Mouse (Mus musculus): ENCODE measurements around the gene Stau1. TPM values are rescaled to one million over a fixed set of nuclear protein-coding genes. Genes with fewer than 3 reads are reported as not detected.

Gene Stau1
- total RNA-seq (2015) (28.5 and 36.0 TPM in 2 replicates), total RNA-seq (2017) (28.9 and 32.6 TPM in 2 replicates)

DNA sequence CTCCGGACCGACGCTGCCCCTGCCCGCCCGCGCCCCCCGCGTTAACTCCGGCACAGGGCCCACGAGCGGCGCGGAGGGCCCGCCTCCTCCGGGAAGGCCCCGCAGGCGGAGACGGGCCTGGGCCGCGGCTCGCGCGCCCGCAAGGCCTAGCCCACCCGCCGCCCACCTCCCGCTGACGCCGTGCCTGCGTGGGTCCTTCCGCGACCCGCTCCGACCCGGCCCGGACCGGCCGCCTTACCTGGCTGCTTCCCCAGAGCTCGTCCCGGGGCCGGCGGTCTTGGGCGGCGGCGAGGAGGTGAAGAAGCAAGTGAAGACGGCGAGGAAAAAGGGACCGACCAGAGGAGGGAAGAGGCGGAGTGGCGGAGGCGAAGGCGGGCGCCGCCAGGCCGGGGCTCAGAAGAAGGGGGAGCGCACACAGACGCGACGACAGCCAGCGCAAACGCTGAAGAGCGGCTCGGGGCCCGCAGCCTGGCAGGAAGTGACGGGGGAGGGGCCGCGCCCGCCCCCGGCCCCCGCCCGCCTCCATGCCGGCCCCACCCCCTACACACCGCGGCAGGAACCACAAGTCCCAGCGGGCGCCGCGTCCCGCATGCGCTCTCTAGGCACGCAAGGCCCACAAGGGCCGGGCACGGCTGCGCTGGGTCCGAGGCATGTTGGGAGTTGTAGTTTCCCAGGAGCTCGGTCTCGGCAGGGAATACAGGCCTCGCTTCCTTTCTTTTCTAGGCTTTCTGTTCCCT, at the start of gene Stau1:
TSS of gene Stau1 (minus strand) at position 504 of the 737 bp plus-strand sequence.
- peak; percentile 95 for ATAC-seq (ENCODE audit: poor library complexity, severe bottlenecking)

DNA sequence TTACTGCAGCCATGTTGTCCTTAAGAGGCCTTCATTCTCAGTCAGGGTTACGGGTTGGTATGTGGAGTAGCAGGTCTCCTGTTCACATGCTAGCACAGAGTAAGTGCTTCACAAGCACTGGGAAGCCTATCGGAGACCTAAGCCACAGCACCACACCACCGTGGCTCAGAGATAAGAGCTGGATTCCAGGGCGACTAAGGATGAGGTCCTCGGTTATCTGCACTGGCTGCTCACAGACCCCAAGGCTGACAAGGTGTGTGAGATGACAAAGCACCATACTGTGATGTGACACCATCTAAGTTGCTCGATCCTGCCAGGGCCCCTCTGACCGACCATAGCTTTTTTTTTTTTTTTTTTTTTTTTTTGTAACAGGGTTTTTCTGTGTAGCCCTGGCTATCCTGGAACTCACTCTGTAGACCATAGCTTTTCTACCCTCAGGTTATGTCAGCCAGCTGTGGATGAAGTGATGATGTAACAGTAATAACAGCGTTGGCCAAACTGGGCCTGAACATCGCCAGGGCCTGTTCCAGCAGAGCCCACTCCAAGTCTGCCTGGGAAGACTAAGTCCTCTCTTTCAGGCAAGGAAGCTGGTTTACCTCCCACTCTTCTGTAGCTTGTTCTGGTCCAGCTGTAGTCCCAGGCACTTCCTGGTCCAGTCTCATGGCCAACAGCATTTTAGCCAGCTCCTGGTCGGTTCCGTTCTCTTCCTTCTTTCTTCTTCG, 47.5 kb upstream of the Stau1 start:
- peak; percentile 81 for ATAC-seq (ENCODE audit: poor library complexity, severe bottlenecking)

DNA sequence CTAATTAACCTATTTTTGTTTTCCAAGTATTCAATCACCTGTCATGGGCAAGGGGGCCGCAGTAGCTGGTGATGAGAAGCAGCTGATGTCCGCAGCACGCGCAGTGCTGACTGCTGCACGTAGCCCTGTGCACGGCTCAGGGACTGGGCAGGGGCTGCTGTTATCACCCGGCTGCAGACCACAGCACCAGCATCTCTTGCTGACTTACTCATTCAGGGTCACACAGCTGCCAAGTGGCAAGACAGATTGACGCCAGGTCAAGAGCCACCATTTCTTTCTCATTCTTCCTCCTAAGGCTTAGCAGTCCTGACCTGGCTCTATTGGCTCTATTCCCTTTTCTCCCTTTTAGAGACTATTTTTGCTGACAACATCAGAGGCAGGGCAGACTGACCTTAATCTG, 43.3 kb upstream of the Stau1 start:
- ATAC-seq (ENCODE audit: poor library complexity, severe bottlenecking): no peak

DNA sequence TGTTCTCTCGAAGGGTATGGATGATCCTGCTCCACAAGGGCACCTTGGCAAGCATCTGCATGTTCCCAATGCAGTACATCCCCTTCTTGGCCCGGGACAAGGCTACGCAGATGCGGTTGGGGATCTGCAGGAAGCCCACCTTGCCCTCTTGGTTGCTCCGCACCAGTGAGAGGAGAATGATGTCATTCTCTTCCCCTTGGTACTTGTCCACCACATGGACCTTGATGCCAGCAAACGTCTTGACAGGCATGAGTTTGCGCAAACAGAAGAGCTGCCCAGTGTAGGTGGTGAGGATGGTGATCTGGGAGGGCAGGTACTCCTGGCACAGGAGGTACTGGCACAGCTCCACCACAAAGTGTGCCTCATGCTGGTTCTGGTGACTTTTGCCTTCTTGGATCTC, 42.6 kb upstream of the Stau1 start:
- no peak for ATAC-seq (ENCODE audit: poor library complexity, severe bottlenecking)

DNA sequence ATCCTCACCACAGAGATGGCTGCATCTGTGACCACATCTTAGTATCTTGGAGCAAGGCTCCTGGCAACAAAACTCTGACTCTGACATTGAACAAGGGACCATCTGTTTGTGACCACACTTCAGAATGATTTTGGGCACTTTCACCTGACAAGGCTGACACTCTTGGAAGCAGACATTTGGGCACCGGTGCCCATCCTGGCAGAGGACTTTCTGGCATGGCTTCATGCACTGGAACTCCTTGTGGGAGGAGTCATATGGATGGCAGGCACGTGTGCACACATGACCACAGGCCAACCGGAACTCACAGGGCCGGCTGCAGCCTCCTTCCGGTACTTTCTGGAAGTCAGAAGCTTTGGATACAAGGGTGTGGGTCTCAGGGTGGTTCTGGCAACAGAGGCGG, 42.2 kb upstream of the Stau1 start:
- no peak for ATAC-seq (ENCODE audit: poor library complexity, severe bottlenecking)

DNA sequence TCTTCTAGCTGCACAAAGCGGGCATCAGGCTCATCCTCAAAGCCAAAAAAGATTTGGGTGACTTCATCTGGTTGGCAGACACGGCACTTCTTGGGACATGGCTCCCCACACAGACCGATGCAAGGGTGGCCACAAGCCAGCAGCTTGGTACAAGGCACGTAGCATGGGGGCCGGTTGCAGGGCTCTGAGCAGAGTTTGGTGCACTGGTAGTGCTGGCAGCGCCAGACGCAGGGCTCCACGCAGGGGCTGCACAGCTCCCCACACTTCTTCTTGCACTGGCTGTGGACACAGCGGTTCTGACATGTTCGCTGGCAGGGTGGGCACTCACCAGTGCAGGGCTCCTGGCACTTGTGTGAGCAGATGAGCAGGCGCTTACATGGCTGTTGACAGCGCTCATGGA, 41.6 kb upstream of the Stau1 start:
- ATAC-seq (ENCODE audit: poor library complexity, severe bottlenecking): no peak

DNA sequence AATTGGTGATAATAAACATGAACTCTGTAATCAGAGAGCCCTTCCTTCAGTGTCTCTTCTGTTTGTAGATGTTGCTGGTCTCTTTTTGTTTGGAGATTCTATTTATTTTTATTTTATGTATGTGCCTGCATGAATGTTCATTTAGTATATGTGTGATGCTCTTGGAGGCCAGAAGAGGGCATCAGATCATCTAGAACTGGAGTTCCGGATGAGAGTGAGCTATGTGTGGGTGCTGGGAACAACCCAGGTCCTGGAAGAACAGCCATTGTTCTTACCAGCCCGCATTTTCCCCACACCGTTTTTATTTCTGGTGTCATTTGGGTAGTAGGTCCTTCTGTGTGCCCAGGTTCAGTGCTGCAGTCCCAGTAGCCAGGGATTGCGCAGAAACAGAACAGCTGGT, 34.4 kb upstream of the Stau1 start:
- ATAC-seq (ENCODE audit: poor library complexity, severe bottlenecking): no peak

DNA sequence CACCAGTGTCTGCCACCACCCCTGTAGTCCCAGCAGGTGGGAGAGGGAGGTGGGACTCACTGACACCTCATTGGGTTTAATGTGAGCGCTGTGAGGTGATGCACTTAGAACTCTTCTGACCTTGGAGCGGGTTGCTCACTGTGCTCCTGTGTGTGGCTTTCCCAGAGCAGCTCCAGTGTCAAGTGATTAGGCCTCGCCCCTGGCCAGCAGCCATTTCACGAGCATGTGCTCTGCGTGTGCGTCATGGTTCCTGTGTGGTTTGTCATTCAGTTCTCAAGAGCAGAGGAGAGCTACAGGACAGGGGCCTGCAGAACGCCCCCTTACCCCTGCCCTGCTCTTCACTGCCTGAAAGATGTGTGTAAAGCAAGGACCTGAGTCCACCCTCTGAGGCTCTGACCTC, 32.5 kb upstream of the Stau1 start:
- ATAC-seq (ENCODE audit: poor library complexity, severe bottlenecking): no peak

DNA sequence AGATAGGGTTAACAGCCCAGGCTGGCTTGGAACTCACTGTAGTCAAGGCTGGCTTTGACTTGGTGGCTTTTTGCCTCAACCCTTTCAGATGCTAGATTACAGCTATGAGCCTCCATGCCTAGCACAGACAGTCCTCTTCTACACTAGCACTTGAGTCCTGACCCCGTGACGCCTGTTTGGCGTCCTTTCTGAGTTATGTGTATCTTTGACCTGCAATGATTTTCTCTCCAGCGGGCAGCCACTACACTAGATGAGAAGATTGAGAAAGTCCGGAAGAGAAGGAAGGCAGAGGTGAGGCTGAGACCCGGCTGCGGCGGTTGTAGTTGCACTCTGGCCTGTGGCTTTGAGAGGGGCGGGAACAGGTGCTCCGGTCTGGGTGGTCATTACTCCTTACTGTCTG, 23.3 kb upstream of the Stau1 start:
- no peak for ATAC-seq (ENCODE audit: poor library complexity, severe bottlenecking)

DNA sequence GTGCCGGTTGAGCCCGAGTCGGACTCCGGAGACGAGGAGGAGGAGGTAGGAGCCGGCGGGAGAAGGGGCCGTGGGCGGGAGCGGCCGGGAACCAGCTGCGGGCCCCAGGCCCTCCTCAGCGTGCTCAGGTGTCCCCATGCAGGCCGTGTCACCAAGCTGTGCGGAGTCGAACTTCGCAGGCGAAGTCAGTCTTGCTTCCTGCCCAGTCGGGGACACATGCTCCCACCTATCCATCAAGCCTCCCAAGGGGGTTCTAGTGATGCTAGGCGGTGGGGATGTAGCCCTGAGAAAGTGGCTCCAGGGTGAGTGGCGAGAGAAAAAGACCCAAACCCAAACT, 19.3 kb upstream of the Stau1 start:
- ATAC-seq (ENCODE audit: poor library complexity, severe bottlenecking): no peak

DNA sequence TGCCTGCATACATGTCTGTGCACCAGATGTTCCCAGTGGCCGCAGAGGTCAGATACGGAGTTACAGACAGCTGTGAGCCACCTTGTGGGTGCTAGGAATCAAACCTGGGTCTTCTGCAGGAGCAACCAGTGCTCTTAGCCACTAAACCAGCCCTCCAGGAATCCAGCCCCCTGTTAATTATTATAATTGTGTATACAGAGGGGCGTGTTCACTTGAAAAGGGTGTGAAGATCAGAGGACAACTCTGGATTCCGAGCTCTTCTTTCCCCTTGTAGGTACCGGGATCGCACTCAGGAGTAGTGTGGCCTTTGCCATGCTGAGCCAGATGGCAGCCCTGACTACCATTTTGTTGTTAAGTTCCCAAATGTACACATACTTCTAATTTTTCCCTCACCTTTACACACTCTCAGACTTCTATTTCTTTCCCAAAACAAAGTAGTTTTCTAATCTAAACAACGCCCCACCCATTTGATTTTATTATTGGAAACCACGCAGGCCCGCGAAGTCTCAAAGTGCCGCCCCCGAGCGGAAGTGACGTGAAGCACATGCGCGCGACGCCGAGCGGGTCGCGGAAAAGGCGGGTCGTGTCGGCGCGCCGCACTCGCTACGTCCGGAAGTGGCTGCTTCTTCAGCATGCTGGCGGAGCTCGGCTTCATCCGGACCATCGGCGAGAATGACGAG, 18.7 kb upstream of the Stau1 start, which contains the start of gene Ddx27:
TSS of gene Ddx27 (plus strand) at position 492 of the 680 bp plus-strand sequence.
- ATAC-seq (ENCODE audit: poor library complexity, severe bottlenecking): peak; percentile 100

DNA sequence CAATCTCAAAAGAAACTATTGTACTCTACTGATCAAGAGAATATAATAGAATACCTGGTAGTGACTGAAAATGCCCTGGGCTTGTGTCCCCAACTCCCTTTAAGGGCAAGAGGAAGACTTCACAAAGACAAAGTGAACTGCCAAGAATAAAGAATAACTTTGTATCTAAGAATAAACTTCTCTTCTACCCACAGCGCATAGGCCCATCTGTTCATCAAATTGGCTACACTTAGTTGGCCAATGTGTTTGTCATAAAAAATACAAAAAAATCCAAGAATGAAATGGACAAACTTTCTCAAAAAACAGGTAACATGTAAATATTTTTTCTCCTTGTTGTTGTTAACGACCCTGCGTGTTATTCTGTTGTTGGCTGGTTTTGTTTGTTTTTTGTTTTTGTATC, 14.4 kb upstream of the Stau1 start:
- ATAC-seq (ENCODE audit: poor library complexity, severe bottlenecking): no peak

DNA sequence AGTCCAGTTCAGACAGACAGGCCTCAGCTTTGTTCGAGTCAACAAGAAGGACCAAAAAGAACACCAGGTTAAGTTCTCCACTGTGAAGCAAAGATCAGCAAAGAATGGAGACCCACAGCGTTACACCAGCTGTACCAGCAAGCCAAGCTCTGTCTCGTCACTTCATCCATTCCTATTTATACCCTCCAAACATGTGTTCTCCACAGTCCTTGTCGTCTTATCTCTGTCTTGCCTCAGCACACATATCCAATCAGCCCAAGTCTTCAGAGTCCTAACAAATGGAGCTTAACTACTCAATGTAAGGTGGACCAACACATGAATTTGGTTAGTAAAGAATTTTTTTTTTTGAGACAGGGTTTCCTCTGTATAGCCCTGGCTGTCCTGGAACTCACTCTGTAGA, 13.4 kb upstream of the Stau1 start:
- ATAC-seq (ENCODE audit: poor library complexity, severe bottlenecking): no peak

DNA sequence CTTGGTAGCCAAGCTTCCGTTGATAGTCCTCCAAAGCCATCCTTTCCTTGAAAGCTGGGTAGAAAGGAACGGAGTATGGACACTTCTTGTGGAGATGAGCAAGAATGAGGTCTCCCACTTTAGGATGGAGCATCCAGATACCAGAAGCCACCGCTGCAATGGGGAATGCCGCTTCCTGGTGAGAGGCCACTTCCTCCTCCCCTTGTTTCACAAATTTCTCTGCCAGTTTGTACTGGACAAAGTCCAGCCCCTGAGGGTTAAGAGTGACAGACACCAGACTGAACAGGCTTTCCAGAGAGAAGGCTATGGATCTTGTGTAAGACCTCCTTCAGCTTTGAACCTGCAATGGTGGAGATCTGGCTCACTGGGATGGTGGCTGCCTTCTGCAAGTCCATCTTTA, 11.5 kb upstream of the Stau1 start:
- ATAC-seq (ENCODE audit: poor library complexity, severe bottlenecking): peak; percentile 13; the same call in 1 of the 2 replicates

DNA sequence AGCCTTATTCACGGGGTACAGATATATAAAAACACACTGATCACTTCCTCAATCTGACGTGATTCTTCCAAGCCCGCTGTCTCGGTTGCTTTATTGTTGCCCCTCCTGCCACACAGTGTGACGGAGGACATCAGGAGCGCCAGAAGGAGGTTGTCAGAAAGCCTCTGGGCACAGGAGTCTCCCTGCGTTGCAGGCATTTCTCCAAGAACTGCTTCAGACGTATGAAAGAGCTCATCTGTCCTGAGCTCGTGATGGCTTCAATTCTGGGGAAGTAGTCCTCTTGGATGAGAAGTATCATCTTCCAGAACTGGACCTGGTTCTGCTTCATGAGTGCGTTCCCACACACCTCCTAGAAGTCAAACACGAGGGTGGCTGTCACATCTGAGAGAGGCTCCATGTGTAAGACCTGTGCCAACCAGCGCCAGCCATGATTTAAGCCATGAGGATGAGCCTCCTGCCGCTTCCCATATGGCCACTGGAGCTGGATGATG, 10.9 kb upstream of the Stau1 start:
- peak; percentile 61 for ATAC-seq (ENCODE audit: poor library complexity, severe bottlenecking)

DNA sequence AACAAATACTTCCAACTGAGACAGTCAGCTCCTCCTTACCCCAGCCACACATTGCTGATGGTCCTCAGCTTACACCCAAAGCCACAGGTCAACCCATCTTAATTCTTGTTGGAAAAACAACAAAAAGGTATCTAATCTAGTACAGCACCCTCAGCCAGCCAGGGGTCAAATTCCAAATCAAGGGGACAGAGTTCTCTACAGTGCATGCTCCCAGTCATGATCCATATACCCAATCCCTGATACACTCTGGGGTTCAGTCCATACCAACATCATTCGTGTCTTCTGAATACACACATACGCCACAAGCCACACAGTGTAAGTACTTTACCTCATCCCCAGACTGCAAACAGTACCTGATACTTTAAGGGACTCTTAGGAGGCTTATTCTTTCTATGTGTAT, 10.3 kb upstream of the Stau1 start:
- no peak for ATAC-seq (ENCODE audit: poor library complexity, severe bottlenecking)

DNA sequence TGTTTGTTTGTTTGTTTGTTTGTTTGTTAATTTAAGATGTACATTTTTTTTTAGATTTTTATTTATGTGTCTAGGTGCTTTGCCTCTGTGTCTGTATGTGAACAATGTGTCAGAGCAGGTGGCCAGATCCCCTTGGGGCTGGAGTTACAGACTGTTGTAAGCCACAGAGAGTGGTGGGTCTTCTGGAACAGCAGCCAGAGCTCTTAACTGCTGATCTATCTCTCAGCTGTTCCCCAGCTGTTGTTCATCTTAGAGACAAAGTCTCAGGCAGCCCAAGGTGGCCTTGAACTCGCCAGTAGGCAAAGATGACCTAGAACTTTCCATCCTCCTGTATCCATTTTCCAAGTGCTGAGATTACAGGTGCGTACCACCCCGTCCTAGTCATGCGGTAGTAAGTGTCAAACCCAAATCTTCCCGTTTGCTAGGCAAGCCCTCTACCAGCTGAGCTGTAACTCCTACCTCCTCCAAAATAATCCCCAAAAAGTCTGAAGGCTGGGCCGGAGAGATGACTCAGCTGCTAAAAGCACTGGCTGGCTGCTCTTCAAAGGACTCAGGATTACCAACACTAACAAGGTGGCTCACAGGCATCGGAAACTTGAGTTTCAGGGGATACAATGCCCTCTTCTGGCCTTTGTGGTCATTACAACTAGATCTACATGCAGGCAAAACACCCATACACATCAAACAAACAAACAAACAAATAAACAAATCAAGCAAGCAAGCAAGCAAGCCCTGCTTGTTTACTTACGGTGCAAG, 8.2 kb upstream of the Stau1 start:
- ATAC-seq (ENCODE audit: poor library complexity, severe bottlenecking): peak; percentile 85

DNA sequence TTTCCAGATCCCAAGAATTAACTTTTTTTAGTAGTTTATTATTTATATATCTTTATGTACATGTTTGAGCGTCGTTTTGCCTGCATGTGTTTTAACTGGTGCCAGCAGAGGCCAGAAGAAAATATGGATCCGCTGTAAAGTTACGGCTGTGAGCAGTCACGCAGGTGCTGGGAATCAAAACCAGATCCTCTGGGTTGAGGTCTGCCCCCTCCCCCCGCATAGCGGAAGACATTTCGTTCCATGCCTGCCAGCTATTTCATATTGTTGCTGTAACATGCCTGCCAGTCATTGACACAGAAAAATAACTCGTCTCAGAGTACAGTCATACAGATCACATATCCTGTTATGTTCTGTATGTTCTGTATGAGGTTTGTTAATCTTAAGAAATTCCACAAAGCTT, 5.4 kb upstream of the Stau1 start:
- ATAC-seq (ENCODE audit: poor library complexity, severe bottlenecking): no peak

DNA sequence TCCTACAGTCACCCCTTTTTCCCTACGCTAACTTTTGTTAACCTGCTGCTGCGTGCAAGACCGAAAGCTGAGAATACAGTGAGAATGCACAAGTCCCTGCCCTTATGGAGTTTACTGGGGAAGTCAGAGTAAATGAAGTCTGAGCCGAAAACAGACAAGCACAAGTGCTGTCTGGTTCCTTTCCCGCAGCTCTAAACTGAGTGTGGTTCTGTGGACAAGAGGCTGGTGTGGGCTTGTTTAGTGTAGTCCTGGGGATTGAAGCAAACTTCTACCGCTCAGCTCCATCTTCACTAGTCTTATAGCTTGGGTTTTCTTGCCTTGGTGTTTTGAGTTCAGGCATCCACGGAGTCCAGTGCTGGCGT, 415 bp upstream of the Stau1 start:
- ATAC-seq (ENCODE audit: poor library complexity, severe bottlenecking): no peak; the same call in 1 of the 2 replicates

DNA sequence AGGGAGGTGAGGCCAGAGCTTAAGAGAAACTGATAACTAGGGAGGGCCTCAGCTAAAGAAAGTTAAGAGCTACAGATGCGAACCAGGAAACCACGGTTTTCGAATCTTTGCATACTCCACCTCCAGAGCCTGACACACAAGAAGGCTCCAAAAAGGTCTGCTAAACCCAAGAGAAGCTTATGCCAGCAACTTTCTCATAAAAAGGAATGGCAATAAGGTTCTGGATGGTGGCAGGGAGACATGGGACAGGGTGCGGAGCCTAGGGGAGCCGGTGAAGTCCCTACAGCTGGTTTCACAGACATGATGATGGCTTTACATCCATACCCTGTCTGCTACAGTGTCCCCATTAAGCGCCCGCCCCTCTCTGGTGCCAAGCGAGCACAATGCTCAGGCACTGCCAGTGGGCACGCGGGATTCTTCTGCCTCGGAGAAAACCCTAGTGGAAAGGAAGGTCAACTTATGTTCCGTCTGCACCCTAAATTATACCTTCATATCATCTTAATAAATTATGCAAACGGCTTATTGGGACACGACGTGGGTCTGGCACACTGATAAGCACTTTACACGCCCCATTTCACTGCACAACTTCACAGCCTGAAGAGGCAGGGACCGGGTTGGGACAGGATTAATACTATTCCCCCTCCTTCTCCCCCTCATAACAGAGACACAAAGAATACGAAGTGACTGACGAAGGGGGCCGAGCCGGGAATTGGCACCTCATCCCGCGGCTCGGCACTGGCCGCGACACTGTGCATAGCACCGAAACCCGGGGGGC, 891 bp downstream of the Stau1 start:
- peak; percentile 10; the same call in 1 of the 2 replicates for ATAC-seq (ENCODE audit: poor library complexity, severe bottlenecking)

Data from megakaryocyte, adult 5-6 weeks (primary cell).